Mouse (Mus musculus) forebrain, embryonic 15.5 days (tissue): ENCODE results near the gene Dnajc17. TPM values are rescaled to one million over a fixed set of nuclear protein-coding genes. Genes with fewer than 3 reads are reported as not detected.
A peak's percentile ranks its signal among the peaks of the same experiment; 100 is the strongest.

Source experiments
- ATAC-seq: fragments of 200-750 bp; cut with Nextera tagmentation; replicated peaks from 2 replicates; pipeline ENCODE4 v1.8.0; 2017; ENCODE audit warnings: mild to moderate bottlenecking, moderate TSS enrichment, moderate library complexity
- H3K27ac ChIP-seq: fragments of 300-500 bp; sonication (generic); replicated peaks from 2 replicates; pipeline ENCODE4 v1.5.1; 2015; ENCODE audit warnings: mild to moderate bottlenecking, inconsistent platforms
- H3K27me3 ChIP-seq: fragments of 300-500 bp; sonication (generic); 2 replicates; pipeline ENCODE4 v1.6.1; 2015; ENCODE audit warnings: inconsistent platforms
- H3K36me3 ChIP-seq: fragments of 300-500 bp; sonication (generic); 2 replicates; pipeline ENCODE4 v1.6.1; 2015; ENCODE audit warnings: mild to moderate bottlenecking, inconsistent platforms
- H3K4me1 ChIP-seq: fragments of 300-500 bp; sonication (generic); 2 replicates; pipeline ENCODE4 v1.6.1; 2015; ENCODE audit warnings: inconsistent platforms
- H3K4me2 ChIP-seq: fragments of 300-500 bp; sonication (generic); replicated peaks from 2 replicates; pipeline ENCODE4 v1.6.1; 2015; ENCODE audit warnings: mild to moderate bottlenecking, inconsistent platforms
- H3K4me3 ChIP-seq: fragments of 300-500 bp; sonication (generic); 2 replicates; pipeline ENCODE4 v1.5.1; 2015; ENCODE audit warnings: mild to moderate bottlenecking, inconsistent platforms
- H3K9ac ChIP-seq: fragments of 300-500 bp; sonication (generic); replicated peaks from 2 replicates; pipeline ENCODE4 v1.6.1; 2015; ENCODE audit warnings: mild to moderate bottlenecking, inconsistent platforms
- H3K9me3 ChIP-seq: fragments of 300-500 bp; sonication (generic); 2 replicates; pipeline ENCODE4 v1.6.1; 2016; ENCODE audit warnings: inconsistent platforms
- whole genome bisulfite sequencing: fragments of 180-500 bp; shearing (Covaris S2); methylation state at CpG from one replicate; pipeline ENCODE4 v1.1.7; 2015; ENCODE audit warnings: mixed read lengths; 5-methylcytosine and 5-hydroxymethylcytosine counted together
- polyA plus RNA-seq: library from polyadenylated mRNA; unstranded; fragments of >200 nt; fragmentation: Nextera tagmentation; extraction: Ambion mirVana; gene quantifications from 2 replicates; pipeline ENCODE4 v1.2.1, GENCODE M21; 2015

The Dnajc17 gene
- polyA plus RNA-seq, 1 experiment from 2014 or later: 26.7 TPM

DNA sequence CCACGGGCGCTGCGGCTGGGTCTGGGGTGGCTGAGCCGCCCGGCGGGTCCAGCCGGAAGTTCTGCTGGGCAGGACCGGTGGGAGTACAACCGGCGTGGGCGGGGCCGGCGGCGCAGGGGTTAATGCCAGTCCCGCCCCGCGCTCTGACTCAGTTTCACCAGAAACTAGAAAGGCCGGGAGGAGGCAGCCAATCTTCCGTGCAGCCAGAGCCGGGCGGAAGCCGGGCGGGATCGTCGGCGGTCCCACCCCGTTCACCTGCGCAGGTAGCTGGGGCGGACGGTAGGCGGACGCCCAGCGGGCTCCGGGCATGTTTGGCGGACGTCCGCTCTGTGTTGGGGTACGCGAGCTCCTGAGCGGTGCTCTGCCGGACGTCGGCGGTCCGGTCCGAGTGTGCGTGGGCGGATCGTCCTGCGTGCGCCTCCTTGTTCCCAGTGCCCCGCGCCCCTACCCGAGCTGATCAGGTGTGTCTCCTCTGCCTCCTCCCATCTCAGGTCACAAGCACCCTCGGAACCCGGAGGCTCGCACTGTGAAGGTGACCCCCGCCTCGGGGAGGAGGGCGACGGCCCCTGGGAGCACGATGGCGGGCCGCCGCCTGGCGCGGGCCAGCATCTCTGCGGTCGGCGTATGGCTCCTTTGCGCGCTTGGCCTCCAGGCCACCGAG lies 28.7 kb upstream of the Dnajc17 start, which contains the start of gene Spint1:
TSS of gene Spint1 (plus strand) at position 153 of the 661 bp plus-strand sequence.
- H3K27ac ChIP-seq: no peak within 1 kb of the TSS
- no peak for ATAC-seq
- peak within 1 kb of the TSS; percentile 36 for H3K4me3 ChIP-seq
- no peak within 1 kb of the TSS for H3K9ac ChIP-seq
- no peaks in the 10 kb centered on the region for H3K36me3 ChIP-seq
- H3K4me2 ChIP-seq: peak within 1 kb of the TSS; percentile 57
- H3K9me3 ChIP-seq: no peaks in the 10 kb centered on the region
- WGBS: under 1% methylated on average over 73 of the region's 73 CpGs
- peaks cover 14% of the 10 kb centered on the region for H3K4me1 ChIP-seq
- H3K27me3 ChIP-seq: peaks cover 57% of the 10 kb centered on the region

DNA sequence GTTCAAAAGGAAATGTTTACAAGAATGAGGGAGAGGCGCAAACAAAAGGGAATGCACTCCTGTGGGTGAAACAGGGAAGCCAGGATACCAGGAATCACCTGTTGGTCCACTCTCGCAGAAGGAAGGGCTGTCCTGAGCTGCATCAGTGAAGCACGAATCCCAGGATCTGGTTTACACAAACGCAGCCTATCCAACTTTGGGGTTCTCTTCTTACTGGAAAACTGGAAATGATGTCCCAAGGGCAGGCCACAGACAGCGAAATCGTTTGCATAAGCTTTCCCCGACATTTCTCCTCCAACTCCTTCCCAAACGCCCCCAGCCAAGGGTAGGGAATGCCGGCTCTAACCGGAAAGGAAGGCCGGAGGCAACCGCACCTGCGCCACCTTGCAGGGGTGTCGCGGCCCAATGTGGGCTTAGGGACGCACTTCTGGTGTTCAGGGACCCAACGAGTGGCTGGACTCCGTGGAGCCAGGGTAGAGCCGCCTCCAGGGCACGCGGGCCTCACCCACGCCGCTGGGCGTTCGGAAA lies 28.2 kb upstream of the Dnajc17 start:
- Histone ChIP-seq H3K9ac (no peak overlapping the region), H3K27ac (no peak overlapping the region), H3K36me3 (no peaks in the 10 kb centered on the region), H3K27me3 (peaks cover 57% of the 10 kb centered on the region), H3K4me2 (peak overlapping the region; percentile 57), H3K4me3 (peak overlapping the region; percentile 36), H3K4me1 (peaks cover 14% of the 10 kb centered on the region), H3K9me3 (no peaks in the 10 kb centered on the region)
- ATAC-seq: no peak
- 6% methylated on average over 25 of the region's 25 CpGs for WGBS

DNA sequence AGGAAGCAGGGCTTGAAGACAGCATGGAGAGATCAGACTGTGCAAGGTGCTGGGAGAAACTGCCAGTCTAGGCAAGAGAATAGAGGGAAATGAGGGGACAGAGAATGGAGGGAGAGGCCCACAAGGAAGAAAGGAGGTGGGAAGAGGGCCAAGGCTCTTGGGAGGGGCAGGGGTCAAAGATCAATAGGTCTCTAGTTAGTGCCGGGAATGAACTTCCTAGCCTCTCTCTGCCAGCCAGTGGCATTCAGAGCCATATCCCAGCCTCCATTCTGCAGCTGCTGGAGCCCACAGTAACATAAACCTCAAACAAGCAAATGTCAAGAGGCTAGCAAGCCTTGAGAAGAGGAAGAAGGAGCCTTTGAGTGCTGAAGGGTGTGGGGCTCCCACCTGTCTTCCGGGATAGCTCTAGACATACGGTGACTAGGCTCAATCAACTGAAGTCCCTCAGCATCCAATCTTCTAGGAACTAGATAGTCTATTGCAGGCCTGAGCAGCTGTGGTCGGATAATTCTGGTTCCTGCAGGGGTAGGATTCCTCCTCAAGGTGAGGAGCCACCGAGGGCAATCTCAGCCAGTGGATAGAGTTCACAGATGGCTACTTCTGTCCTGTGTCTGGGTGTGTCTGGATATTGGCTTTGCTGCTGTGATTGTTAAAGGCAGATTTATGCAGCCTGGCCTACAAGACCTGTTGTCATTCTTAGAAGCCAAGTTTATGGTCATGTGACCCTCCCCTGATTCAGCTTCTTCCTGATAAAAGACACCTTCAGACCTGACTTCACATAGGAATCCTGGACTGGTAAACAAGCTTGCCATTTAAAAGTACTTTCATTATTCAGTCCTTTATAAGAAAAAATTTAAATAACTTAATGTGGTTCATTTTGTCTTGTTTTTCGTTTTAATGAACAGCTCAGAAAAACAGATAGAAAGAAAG lies 21.4 kb upstream of the Dnajc17 start, which contains the start of gene Ppp1r14d:
TSS of gene Ppp1r14d (minus strand) at position 132 of the 930 bp plus-strand sequence.
- H3K9ac ChIP-seq: no peak within 1 kb of the TSS
- no peak within 1 kb of the TSS for H3K4me3 ChIP-seq
- H3K27me3 ChIP-seq: peaks cover 5% of the 10 kb centered on the region; the same call in 1 of the 2 replicates
- no peaks in the 10 kb centered on the region for H3K9me3 ChIP-seq
- H3K4me2 ChIP-seq: no peak within 1 kb of the TSS
- no peaks in the 10 kb centered on the region for H3K4me1 ChIP-seq
- WGBS: 71% methylated on average over 6 of the region's 6 CpGs
- no peak for ATAC-seq
- no peaks in the 10 kb centered on the region for H3K36me3 ChIP-seq
- H3K27ac ChIP-seq: no peak within 1 kb of the TSS

DNA sequence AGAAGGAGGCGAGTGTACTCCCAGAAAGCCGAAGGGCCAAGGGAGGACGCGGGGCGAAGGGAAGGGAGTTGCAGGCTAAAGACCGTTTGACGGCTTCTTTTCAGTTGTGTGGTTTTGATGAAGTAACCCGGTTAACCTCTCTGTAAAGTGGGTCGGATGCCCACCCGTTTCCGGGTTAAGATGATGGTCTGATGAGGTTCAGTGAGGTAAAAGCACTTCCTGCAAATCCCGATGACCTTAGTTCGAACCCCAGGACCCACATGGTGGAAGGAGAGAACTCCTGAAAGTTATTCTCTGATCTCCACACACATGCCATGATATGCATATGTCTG lies 547 bp upstream of the Dnajc17 start:
- H3K36me3 ChIP-seq: peaks cover 30% of the 10 kb centered on the region
- no peak; the same call in 1 of the 2 replicates for ATAC-seq
- under 1% methylated on average over 13 of the region's 13 CpGs for WGBS

GRCm38 (mm10) chr2:119207961-119208343 lies 643 bp downstream of the Dnajc17 start:
- 16% methylated on average over 6 of the region's 6 CpGs for WGBS
- 0 out of 2 replicates have a peak, but pooled peaks have one; percentile 0 for ATAC-seq

More for the DNA sequence above, 547 bp upstream of the Dnajc17 start:
- peak overlapping the region; percentile 72 for H3K27ac ChIP-seq
- no peaks in the 10 kb centered on the region for H3K9me3 ChIP-seq
- peaks cover 22% of the 10 kb centered on the region for H3K4me1 ChIP-seq
- H3K9ac ChIP-seq: peak overlapping the region; percentile 83
- peak overlapping the region; percentile 86 for H3K4me3 ChIP-seq
- H3K4me2 ChIP-seq: peak overlapping the region; percentile 59
- no peaks in the 10 kb centered on the region for H3K27me3 ChIP-seq

GRCm38 (mm10) chr2:119203871-119204460 lies 4.6 kb downstream of the Dnajc17 start:
- H3K9ac ChIP-seq: no peak overlapping the region
- no peaks in the 10 kb centered on the region for H3K36me3 ChIP-seq
- no peaks in the 10 kb centered on the region for H3K27me3 ChIP-seq
- no peaks in the 10 kb centered on the region for H3K9me3 ChIP-seq
- no peak overlapping the region for H3K27ac ChIP-seq
- H3K4me3 ChIP-seq: no peak overlapping the region
- no peak overlapping the region for H3K4me2 ChIP-seq
- WGBS: 84% methylated on average over 4 of the region's 4 CpGs
- peaks cover 23% of the 10 kb centered on the region for H3K4me1 ChIP-seq
- ATAC-seq: no peak

More at GRCm38 (mm10) chr2:119207961-119208343, 643 bp downstream of the Dnajc17 start:
- no peaks in the 10 kb centered on the region for H3K27me3 ChIP-seq
- H3K9me3 ChIP-seq: no peaks in the 10 kb centered on the region
- peak overlapping the region; percentile 91 for H3K27ac ChIP-seq
- H3K9ac ChIP-seq: peak overlapping the region; percentile 79
- H3K4me2 ChIP-seq: peak overlapping the region; percentile 65
- peaks cover 23% of the 10 kb centered on the region for H3K36me3 ChIP-seq
- peak overlapping the region; percentile 86 for H3K4me3 ChIP-seq
- peaks cover 27% of the 10 kb centered on the region for H3K4me1 ChIP-seq

DNA sequence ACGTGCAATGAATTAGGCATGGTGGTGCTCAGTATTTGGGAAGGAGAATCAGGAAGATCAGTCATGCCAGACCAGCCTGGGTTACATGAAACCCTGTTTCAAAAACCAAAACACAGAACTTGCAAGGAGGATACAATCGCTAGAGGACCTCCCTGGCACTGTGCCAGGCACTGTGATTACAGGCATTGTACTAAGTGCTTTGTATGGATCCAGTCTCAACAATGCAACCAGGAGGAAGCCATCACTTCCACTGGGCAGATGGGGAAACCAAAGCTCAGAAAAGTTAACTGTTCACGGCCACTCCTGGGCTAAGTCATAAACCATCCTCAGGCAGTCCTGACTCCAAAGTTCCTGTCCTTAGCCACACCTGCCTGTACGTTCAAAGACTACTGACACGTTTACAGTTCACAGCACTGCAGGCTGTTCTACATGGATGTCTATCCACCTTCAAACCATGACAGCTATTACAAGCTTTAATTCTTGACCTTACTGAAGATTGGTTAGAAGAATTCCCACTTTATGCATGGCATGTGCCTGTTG lies 5.6 kb downstream of the Dnajc17 start:
- no peak overlapping the region for H3K27ac ChIP-seq
- H3K9me3 ChIP-seq: no peaks in the 10 kb centered on the region
- H3K36me3 ChIP-seq: no peaks in the 10 kb centered on the region
- H3K27me3 ChIP-seq: no peaks in the 10 kb centered on the region
- no peak overlapping the region for H3K4me3 ChIP-seq
- no peak overlapping the region for H3K4me2 ChIP-seq
- ATAC-seq: no peak
- no peak overlapping the region for H3K9ac ChIP-seq
- peaks cover 25% of the 10 kb centered on the region for H3K4me1 ChIP-seq
- WGBS: 52% methylated on average over 5 of the region's 5 CpGs

DNA sequence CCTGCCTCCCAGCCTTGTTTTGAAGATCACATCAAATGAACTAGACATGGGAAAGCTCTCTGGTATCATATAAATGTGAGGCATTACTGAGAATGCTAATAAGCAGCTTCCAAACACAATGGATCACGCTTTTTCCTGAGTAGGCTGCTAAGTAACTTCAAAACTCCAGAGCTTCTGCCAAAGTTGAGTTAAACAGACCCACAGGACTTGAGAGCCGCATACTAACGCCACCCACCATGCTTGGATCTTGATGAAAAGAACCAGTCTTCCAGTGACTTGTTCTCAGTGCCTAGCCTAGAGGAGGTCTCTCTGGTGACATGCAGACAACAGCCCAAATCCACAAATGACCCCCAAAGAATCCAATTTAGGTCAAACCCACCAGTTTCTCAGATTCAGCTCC lies 9.7 kb downstream of the Dnajc17 start:
- Histone ChIP-seq H3K4me2 (no peak overlapping the region), H3K36me3 (no peaks in the 10 kb centered on the region), H3K9ac (no peak overlapping the region), H3K9me3 (no peaks in the 10 kb centered on the region), H3K4me3 (no peak overlapping the region), H3K27ac (no peak overlapping the region), H3K27me3 (no peaks in the 10 kb centered on the region), H3K4me1 (peaks cover 20% of the 10 kb centered on the region; the same call in 1 of the 2 replicates)
- no peak for ATAC-seq
- 19% methylated on average over 3 of the region's 3 CpGs for WGBS

DNA sequence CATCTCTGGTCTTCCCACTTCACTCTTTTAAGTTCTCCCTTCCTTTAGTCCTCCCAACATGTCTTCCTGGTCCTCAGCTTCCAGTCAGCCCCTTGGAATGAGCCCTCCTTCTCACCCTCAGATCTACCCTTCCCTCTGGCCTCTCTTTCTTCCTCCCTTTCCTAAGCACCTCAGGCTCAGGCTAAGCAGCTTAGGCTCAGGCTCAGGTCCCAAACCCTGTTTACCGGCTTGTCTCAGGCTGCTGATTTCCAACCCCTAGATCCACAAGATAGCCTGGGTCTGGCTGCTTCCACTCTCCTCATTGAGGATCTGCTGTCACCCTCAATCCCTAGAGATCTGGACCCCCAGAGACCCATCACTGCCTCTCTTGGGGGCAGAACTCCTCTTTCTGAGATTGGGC lies 10.5 kb downstream of the Dnajc17 start:
- H3K4me2 ChIP-seq: no peak overlapping the region
- H3K27ac ChIP-seq: no peak overlapping the region
- H3K4me3 ChIP-seq: no peak overlapping the region
- no peak overlapping the region for H3K9ac ChIP-seq
- ATAC-seq: no peak
- no peaks in the 10 kb centered on the region for H3K9me3 ChIP-seq
- 27% methylated on average over 1 of the region's 1 CpGs for WGBS
- peaks cover 17% of the 10 kb centered on the region; the same call in 1 of the 2 replicates for H3K4me1 ChIP-seq
- H3K27me3 ChIP-seq: no peaks in the 10 kb centered on the region
- H3K36me3 ChIP-seq: no peaks in the 10 kb centered on the region

GRCm38 (mm10) chr2:119197493-119197892 lies 11.1 kb downstream of the Dnajc17 start:
- Histone ChIP-seq H3K27ac (no peak overlapping the region), H3K27me3 (no peaks in the 10 kb centered on the region), H3K36me3 (no peaks in the 10 kb centered on the region), H3K4me1 (peaks cover 15% of the 10 kb centered on the region; the same call in 1 of the 2 replicates), H3K9ac (no peak overlapping the region), H3K9me3 (no peaks in the 10 kb centered on the region), H3K4me2 (no peak overlapping the region), H3K4me3 (no peak overlapping the region)
- WGBS: 71% methylated on average over 1 of the region's 1 CpGs
- ATAC-seq: no peak

DNA sequence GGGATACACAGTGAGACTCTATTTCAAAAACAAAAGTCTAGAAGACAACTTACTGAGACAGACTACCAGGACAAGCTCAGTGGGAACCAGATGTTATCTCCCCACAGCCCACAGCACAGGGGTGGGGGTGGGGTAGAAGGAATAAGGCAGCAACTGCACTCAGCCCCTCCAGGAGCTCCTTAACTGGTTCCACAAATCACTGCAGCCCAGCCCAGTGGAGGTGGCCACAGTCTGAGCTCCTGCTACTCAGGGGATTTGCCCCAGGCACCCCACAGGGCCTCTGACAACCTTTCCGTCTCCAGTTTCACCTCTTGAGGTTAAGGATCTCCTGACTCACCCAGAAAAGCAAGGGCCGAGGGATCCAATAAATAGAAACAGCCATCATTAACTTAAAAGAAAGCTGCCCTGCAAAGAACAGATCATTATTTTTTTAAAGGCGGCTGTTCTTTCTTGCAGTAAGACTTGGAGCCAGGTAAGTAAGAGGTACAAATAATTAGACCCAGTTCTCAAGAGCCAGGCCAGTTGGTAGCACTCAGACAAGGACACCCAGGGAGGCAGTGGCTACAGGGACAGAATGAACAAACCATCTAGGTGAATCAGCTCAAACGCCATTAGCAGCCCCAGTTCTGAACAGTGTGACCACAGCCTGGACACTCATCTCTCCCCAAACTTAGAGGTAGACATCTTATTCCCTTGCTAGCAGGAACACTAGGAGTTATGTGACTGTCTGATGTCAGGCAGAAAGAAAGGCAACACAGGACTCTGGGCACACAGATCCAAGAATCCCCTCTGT lies 12.1 kb downstream of the Dnajc17 start:
- H3K4me2 ChIP-seq: no peak overlapping the region
- no peaks in the 10 kb centered on the region for H3K9me3 ChIP-seq
- H3K4me1 ChIP-seq: peaks cover 15% of the 10 kb centered on the region; the same call in 1 of the 2 replicates
- H3K27me3 ChIP-seq: no peaks in the 10 kb centered on the region
- H3K9ac ChIP-seq: no peak overlapping the region
- no peaks in the 10 kb centered on the region for H3K36me3 ChIP-seq
- H3K27ac ChIP-seq: no peak overlapping the region
- 32% methylated on average over 4 of the region's 4 CpGs for whole genome bisulfite sequencing
- no peak for ATAC-seq
- H3K4me3 ChIP-seq: no peak overlapping the region
